Mouse (Mus musculus): ENCODE measurements around the gene Ilk. TPM values are rescaled to one million over a fixed set of nuclear protein-coding genes. Genes with fewer than 3 reads are reported as not detected.

Ilk gene
- polyA plus RNA-seq, 1 experiment from 2014 or later, result 289 TPM

DNA sequence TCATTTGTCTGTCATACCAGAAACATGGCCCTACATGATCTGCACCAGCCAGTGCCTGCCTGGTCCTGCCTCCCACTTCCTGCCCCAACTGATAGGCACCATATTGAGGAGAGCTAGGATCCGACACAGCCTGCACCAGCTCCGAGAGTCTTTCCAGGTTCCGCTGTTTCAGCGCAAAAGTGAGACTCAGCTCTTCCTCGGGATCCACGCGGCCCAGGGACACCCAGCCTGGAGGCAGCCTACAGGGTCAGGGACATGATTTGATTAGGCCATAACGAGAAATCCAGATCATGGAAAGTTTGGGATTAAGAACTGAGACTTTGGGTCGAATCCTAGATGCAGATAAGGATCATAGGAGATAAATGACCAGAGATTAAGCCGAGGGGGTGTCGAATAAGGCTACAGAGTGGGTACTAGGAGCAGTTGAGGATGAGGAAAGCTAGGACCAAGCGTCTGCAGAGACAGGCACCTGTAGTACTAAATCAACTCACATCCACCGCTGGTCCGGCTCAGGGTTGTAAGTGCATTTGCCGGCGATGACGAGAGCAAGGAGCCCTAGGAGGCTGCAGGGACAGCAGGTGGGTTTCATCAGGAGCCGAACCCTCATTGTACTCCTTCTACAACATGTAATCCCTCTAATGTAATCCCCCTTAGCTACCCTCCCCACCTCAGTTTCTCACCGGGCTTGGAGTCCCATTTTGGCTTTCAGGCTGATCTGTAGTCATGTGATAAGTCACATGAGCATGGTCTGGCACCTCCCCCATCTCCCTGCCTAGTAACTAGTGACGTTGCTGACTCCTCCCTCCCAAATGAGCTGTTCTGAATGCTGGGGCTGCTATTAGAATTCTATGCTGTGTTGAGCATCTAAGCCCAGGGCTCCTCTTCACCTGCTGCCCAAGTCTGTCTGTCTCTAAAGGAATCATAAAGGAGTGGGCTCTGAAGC is 15.4 kb downstream of the Ilk start, which contains the start of gene Tpp1:
Gene Tpp1 (minus strand): TSS at position 745 of the 943 bp plus-strand sequence.
- ATAC-seq (ENCODE audit: low FRiP score, low TSS enrichment), result peak; percentile 95
- TF ChIP-seq CTCF (IDR thresholded peaks at IDR 0.05; ENCODE audit: low read depth), result no peak
- TF ChIP-seq EP300 (optimal IDR thresholded peaks at IDR 0.05), result no peak
- Histone ChIP-seq H3K4me2 (replicated peaks; ENCODE audit: low read depth) (peak within 1 kb of the TSS; percentile 91), H3K4me1 (replicated peaks; ENCODE audit: control insufficient read depth, insufficient read depth) (peaks cover 4% of the 10 kb centered on the region), H3K9me3 (ENCODE audit: control insufficient read depth, low read length) (no peaks in the 10 kb centered on the region), H3K9ac (ENCODE audit: low read length) (peak within 1 kb of the TSS; percentile 72), H3K27ac (replicated peaks) (peak within 1 kb of the TSS; percentile 65), H3K27me3 (ENCODE audit: control insufficient read depth, insufficient read depth, low read length) (no peaks in the 10 kb centered on the region), H3K4me3 (ENCODE audit: low read depth, low read length) (peak within 1 kb of the TSS; percentile 69), H3K36me3 (ENCODE audit: control insufficient read depth, insufficient read depth, low read length) (peaks cover 2% of the 10 kb centered on the region)
- peak; percentile 93 for DNase-seq (ENCODE audit: low spot score)
- WGBS, result 18% methylated on average over 20 of the region's 20 CpGs

GRCm38 (mm10) chr7:105752716-105753115 is 16.3 kb downstream of the Ilk start:
- Histone ChIP-seq H3K36me3 (ENCODE audit: control insufficient read depth, insufficient read depth, low read length) (peaks cover 3% of the 10 kb centered on the region), H3K4me1 (replicated peaks; ENCODE audit: control insufficient read depth, insufficient read depth) (peaks cover 4% of the 10 kb centered on the region), H3K4me2 (replicated peaks; ENCODE audit: low read depth) (no peak overlapping the region), H3K9me3 (ENCODE audit: control insufficient read depth, low read length) (no peaks in the 10 kb centered on the region), H3K9ac (ENCODE audit: low read length) (no peak overlapping the region), H3K27me3 (ENCODE audit: control insufficient read depth, insufficient read depth, low read length) (no peaks in the 10 kb centered on the region), H3K4me3 (ENCODE audit: low read depth, low read length) (no peak overlapping the region), H3K27ac (replicated peaks) (no peak overlapping the region)
- 85% methylated on average over 2 of the region's 2 CpGs for WGBS
- no peak for TF ChIP-seq CTCF (IDR thresholded peaks at IDR 0.05; ENCODE audit: low read depth)
- TF ChIP-seq EP300 (optimal IDR thresholded peaks at IDR 0.05), result no peak
- ATAC-seq (ENCODE audit: low FRiP score, low TSS enrichment), result no peak
- DNase-seq (ENCODE audit: low spot score), result no peak

- no peak overlapping the region for H3K4me3 ChIP-seq (ENCODE audit: low read depth, low read length)
- no peak overlapping the region for H3K4me2 ChIP-seq (replicated peaks; ENCODE audit: low read depth)
- DNase-seq (ENCODE audit: low spot score), result no peak
- H3K9ac ChIP-seq (ENCODE audit: low read length), result no peak overlapping the region
- no peak overlapping the region for H3K27ac ChIP-seq (replicated peaks)
- TF ChIP-seq CTCF (IDR thresholded peaks at IDR 0.05; ENCODE audit: low read depth) (no peak), EP300 (optimal IDR thresholded peaks at IDR 0.05) (no peak)
- no peak for ATAC-seq (ENCODE audit: low FRiP score, low TSS enrichment)
- H3K9me3 ChIP-seq (ENCODE audit: control insufficient read depth, low read length), result no peaks in the 10 kb centered on the region
- H3K27me3 ChIP-seq (ENCODE audit: control insufficient read depth, insufficient read depth, low read length), result no peaks in the 10 kb centered on the region
- WGBS, result 90% methylated on average over 10 of the region's 10 CpGs
- H3K36me3 ChIP-seq (ENCODE audit: control insufficient read depth, insufficient read depth, low read length), result peaks cover 8% of the 10 kb centered on the region
- peaks cover 4% of the 10 kb centered on the region for H3K4me1 ChIP-seq (replicated peaks; ENCODE audit: control insufficient read depth, insufficient read depth)
Observed at GRCm38 (mm10) chr7:105753281-105753680, 16.9 kb downstream of the Ilk start.

DNA sequence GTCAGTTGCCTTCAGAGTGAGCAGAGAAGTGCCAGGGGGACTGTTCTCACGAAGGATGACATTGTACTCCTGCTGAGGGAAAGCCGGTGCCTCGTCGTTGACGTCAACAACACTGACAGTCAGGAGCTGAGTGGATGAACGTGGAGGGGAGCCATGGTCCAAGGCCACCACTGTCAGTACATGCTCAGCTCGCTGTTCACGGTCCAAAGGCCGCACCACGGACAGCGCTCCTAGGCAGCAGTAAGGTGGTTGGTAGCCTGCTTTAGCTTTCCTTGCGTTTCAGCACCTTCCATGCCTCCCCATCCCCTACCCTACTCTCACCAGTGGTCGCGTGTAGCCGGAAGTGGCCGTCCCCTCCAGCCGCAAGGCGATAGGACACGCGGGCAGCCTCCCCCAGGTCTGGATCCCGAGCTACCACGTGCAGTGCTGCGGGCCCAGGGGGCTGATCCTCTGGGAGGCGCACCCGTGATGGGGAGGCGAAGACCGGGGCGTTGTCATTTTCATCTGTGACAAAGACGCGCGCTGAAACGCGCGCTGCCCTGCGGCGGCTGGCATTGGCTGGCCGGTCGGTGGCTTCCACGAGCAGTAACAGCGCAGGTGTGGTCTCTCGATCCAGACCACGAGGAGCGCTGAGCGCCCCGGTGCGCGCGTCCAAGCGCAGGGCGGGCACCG is 25.6 kb downstream of the Ilk start:
- TF ChIP-seq CTCF (IDR thresholded peaks at IDR 0.05; ENCODE audit: low read depth), result no peak
- no peak for TF ChIP-seq EP300 (optimal IDR thresholded peaks at IDR 0.05)
- Histone ChIP-seq H3K27ac (replicated peaks) (no peak overlapping the region), H3K27me3 (ENCODE audit: control insufficient read depth, insufficient read depth, low read length) (no peaks in the 10 kb centered on the region), H3K9ac (ENCODE audit: low read length) (no peak overlapping the region), H3K36me3 (ENCODE audit: control insufficient read depth, insufficient read depth, low read length) (peaks cover 12% of the 10 kb centered on the region), H3K4me1 (replicated peaks; ENCODE audit: control insufficient read depth, insufficient read depth) (no peaks in the 10 kb centered on the region), H3K9me3 (ENCODE audit: control insufficient read depth, low read length) (no peaks in the 10 kb centered on the region), H3K4me3 (ENCODE audit: low read depth, low read length) (peak overlapping the region; percentile 21), H3K4me2 (replicated peaks; ENCODE audit: low read depth) (peak overlapping the region; percentile 45)
- DNase-seq (ENCODE audit: low spot score), result no peak
- ATAC-seq (ENCODE audit: low FRiP score, low TSS enrichment), result no peak
- 45% methylated on average over 51 of the region's 51 CpGs for WGBS

GRCm38 (mm10) chr7:105762517-105763270 is 26.3 kb downstream of the Ilk start:
- no peaks in the 10 kb centered on the region for H3K27me3 ChIP-seq (ENCODE audit: control insufficient read depth, insufficient read depth, low read length)
- 0 out of 2 replicates have a peak, but pooled peaks have one; percentile 7 for ATAC-seq (ENCODE audit: low FRiP score, low TSS enrichment)
- no peak overlapping the region for H3K9ac ChIP-seq (ENCODE audit: low read length)
- H3K4me1 ChIP-seq (replicated peaks; ENCODE audit: control insufficient read depth, insufficient read depth), result no peaks in the 10 kb centered on the region
- no peaks in the 10 kb centered on the region for H3K9me3 ChIP-seq (ENCODE audit: control insufficient read depth, low read length)
- no peak overlapping the region for H3K27ac ChIP-seq (replicated peaks)
- H3K4me3 ChIP-seq (ENCODE audit: low read depth, low read length), result peak overlapping the region; percentile 21
- peaks cover 11% of the 10 kb centered on the region for H3K36me3 ChIP-seq (ENCODE audit: control insufficient read depth, insufficient read depth, low read length)
- peak overlapping the region; percentile 45 for H3K4me2 ChIP-seq (replicated peaks; ENCODE audit: low read depth)
- no peak for DNase-seq (ENCODE audit: low spot score)
- TF ChIP-seq CTCF (IDR thresholded peaks at IDR 0.05; ENCODE audit: low read depth) (no peak), EP300 (optimal IDR thresholded peaks at IDR 0.05) (no peak)
- 42% methylated on average over 53 of the region's 55 CpGs for WGBS
